Mouse (Mus musculus) liver, adult 2 months (tissue): ENCODE results near the gene Usp21. TPM values are rescaled to one million over a fixed set of nuclear protein-coding genes. Genes with fewer than 3 reads are reported as not detected.
A peak's percentile ranks its signal among the peaks of the same experiment; 100 is the strongest.

ENCODE experiments used
- DNase-seq: peaks from one replicate; pipeline ENCODE4 v3.0.0-alpha.2; 2011; ENCODE audit warnings: low read depth, low spot score; ENCODE audit errors: extremely low read depth
- H3K27ac ChIP-seq: fragments of 200-500 bp; replicated peaks from 2 replicates; pipeline ENCODE4 v1.5.1; 2012; ENCODE audit warnings: low read depth, mild to moderate bottlenecking, control low read depth, inconsistent platforms, low read length; ENCODE audit not compliant: insufficient read depth
- H3K27me3 ChIP-seq: fragments of 200-500 bp; 2 replicates; pipeline ENCODE4 v1.6.1; 2012; ENCODE audit warnings: mild to moderate bottlenecking, moderate library complexity, low read length, inconsistent platforms; ENCODE audit not compliant: control insufficient read depth, insufficient read depth
- H3K36me3 ChIP-seq: fragments of 200-500 bp; 2 replicates; pipeline ENCODE4 v1.6.1; 2012; ENCODE audit warnings: low read length, inconsistent platforms; ENCODE audit not compliant: control insufficient read depth, insufficient read depth
- H3K4me1 ChIP-seq: fragments of 200-500 bp; 2 replicates; pipeline ENCODE4 v1.6.1; 2011; ENCODE audit warnings: low read length; ENCODE audit not compliant: control insufficient read depth, insufficient read depth
- H3K4me3 ChIP-seq: fragments of 200-500 bp; 2 replicates; pipeline ENCODE4 v1.5.1; 2011; ENCODE audit warnings: low read depth, mild to moderate bottlenecking, control low read depth, low read length, moderate library complexity; ENCODE audit not compliant: insufficient read depth
- H3K79me2 ChIP-seq: fragments of 200-500 bp; 2 replicates; pipeline ENCODE4 v1.6.1; 2012; ENCODE audit warnings: inconsistent platforms, mild to moderate bottlenecking, low read length, moderate library complexity; ENCODE audit not compliant: control insufficient read depth, insufficient read depth
- H3K9ac ChIP-seq: fragments of 200-500 bp; 2 replicates; pipeline ENCODE4 v1.6.1; 2012; ENCODE audit warnings: low read depth, mild to moderate bottlenecking, control low read depth, inconsistent platforms, low read length
- CTCF ChIP-seq: fragments of 200-500 bp; IDR thresholded peaks from 2 replicates; pipeline ENCODE4 v1.5.1; 2011; ENCODE audit warnings: low read depth, low read length, control low read depth
- POLR2A ChIP-seq: fragments of 200-500 bp; IDR thresholded peaks from 2 replicates; pipeline ENCODE4 v1.6.1; 2011; ENCODE audit warnings: low read length, control low read depth; ENCODE audit not compliant: insufficient read depth; ENCODE audit errors: extremely low read depth
- WGBS: fragments of 180-500 bp; shearing (Covaris S2); methylation state at CpG from one replicate; pipeline ENCODE4 v1.1.7; 2018; 5-methylcytosine and 5-hydroxymethylcytosine counted together
- polyA plus RNA-seq: library from polyadenylated mRNA; depleted of rRNA; stranded (reverse); fragments of >200 nt; gene quantifications from 2 replicates; pipeline ENCODE4 v1.2.3, GENCODE M21; 2012
- total RNA-seq: library from RNA; depleted of rRNA; stranded (reverse); fragments of >200 nt; gene quantifications from 2 replicates; pipeline ENCODE4 v1.2.3, GENCODE M21; 2014

Gene Usp21
- total and polyA plus RNA-seq, 2 experiments = 4.3 to 23.8 TPM

DNA sequence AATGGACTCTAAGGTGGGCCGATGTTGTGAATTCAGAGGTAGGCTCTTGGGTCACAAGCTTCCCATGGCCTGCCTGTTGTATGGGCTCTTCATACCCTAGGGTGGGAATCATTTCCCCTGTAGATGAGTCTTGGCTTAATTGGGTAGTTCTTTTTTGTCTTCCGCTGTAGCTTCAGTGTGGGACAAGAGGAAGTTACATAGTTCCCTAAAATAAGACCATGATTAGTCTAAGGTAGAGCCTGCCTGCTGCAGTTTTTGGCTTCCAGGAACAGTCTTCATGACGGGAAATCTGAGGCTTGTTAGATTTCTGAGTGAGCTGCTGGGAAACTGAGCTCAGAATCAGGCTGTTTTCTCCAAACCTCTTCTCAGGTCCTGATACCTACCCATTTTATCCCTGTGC, 15.7 kb downstream of the Usp21 start:
- no peak for DNase-seq
- peaks cover 17% of the 10 kb centered on the region; the same call in 1 of the 2 replicates for H3K36me3 ChIP-seq
- no peak overlapping the region for H3K9ac ChIP-seq
- H3K79me2 ChIP-seq = no peaks in the 10 kb centered on the region
- H3K4me3 ChIP-seq = no peak overlapping the region
- no peaks in the 10 kb centered on the region for H3K27me3 ChIP-seq
- no peak overlapping the region for H3K27ac ChIP-seq
- no peak for TF ChIP-seq POLR2A
- H3K4me1 ChIP-seq = peaks cover 5% of the 10 kb centered on the region; the same call in 1 of the 2 replicates
- 90% methylated on average over 3 of the region's 3 CpGs for WGBS

DNA sequence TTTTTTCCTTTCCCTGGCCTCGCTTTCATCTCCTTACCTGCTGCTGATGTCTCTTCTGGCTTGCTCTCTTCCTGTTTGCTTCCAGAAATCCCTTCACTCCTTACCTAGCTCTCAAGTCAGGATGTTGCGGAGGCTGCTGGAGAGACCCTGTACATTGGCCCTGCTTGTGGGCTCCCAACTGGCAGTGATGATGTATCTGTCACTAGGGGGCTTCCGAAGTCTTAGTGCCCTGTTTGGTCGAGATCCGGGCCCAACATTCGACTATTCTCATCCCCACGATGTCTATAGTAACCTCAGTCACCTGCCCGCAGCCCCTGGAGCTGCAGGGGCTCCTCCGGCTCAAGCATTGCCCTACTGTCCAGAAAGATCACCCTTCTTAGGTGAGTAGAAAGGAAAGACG, 16.2 kb downstream of the Usp21 start:
- Histone ChIP-seq H3K4me3 (no peak overlapping the region), H3K36me3 (peaks cover 16% of the 10 kb centered on the region; the same call in 1 of the 2 replicates), H3K4me1 (peaks cover 5% of the 10 kb centered on the region; the same call in 1 of the 2 replicates), H3K9ac (no peak overlapping the region), H3K27me3 (no peaks in the 10 kb centered on the region), H3K27ac (no peak overlapping the region), H3K79me2 (no peaks in the 10 kb centered on the region)
- DNase-seq = no peak
- no peak for TF ChIP-seq CTCF
- TF ChIP-seq POLR2A = no peak
- WGBS = 76% methylated on average over 10 of the region's 10 CpGs

DNA sequence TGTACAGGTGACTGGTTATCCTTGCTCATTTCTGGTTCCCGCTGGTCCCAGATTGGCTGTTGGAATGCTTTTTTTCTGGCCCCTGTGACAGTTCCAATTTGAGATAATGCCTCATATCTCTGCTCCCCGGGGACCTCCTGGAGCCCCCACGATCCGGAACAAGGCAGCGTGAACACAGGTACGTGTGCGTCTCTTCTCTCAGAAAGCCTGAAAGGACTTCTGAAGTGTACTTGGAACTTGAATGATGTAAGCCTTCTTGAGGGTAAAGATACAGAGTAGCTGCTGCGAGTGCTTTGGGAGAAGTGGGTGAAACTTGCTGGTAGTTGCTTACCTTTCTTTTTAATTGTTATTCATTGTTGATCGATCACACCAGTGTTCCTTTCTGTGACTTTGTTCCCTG, 16.6 kb downstream of the Usp21 start:
- H3K9ac ChIP-seq = peak overlapping the region; percentile 19; the same call in 1 of the 2 replicates
- no peak for TF ChIP-seq POLR2A
- TF ChIP-seq CTCF = no peak
- 64% methylated on average over 9 of the region's 9 CpGs for WGBS
- H3K27ac ChIP-seq = no peak overlapping the region
- peak overlapping the region; percentile 91; the same call in 1 of the 2 replicates for H3K4me3 ChIP-seq
- no peaks in the 10 kb centered on the region for H3K79me2 ChIP-seq
- H3K36me3 ChIP-seq = peaks cover 16% of the 10 kb centered on the region; the same call in 1 of the 2 replicates
- DNase-seq = no peak
- H3K4me1 ChIP-seq = peaks cover 5% of the 10 kb centered on the region; the same call in 1 of the 2 replicates
- H3K27me3 ChIP-seq = no peaks in the 10 kb centered on the region

DNA sequence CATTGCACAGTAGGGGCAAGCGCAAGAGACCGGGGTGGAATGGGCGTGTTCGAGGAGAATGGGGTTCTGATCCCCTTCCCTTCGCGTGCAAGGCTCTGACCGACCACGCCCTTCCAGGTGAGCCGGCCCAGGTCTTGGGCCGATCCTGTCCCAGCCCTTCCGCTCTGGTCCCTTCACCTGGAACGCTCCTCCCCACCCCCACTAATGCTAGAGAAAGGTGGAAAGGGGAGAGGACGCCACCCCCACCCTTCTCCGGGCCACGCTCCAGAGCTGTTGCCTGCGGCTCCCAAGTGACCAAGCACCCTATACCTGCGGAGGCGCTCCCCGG, 17.3 kb downstream of the Usp21 start:
- Histone ChIP-seq H3K9ac (peak overlapping the region; percentile 81), H3K4me3 (peak overlapping the region; percentile 91), H3K27ac (peak overlapping the region; percentile 49), H3K27me3 (no peaks in the 10 kb centered on the region), H3K4me1 (peaks cover 5% of the 10 kb centered on the region; the same call in 1 of the 2 replicates), H3K36me3 (peaks cover 11% of the 10 kb centered on the region; the same call in 1 of the 2 replicates), H3K79me2 (no peaks in the 10 kb centered on the region)
- 1% methylated on average over 19 of the region's 19 CpGs for WGBS
- TF ChIP-seq POLR2A (no peak), CTCF (no peak)
- DNase-seq = no peak

DNA sequence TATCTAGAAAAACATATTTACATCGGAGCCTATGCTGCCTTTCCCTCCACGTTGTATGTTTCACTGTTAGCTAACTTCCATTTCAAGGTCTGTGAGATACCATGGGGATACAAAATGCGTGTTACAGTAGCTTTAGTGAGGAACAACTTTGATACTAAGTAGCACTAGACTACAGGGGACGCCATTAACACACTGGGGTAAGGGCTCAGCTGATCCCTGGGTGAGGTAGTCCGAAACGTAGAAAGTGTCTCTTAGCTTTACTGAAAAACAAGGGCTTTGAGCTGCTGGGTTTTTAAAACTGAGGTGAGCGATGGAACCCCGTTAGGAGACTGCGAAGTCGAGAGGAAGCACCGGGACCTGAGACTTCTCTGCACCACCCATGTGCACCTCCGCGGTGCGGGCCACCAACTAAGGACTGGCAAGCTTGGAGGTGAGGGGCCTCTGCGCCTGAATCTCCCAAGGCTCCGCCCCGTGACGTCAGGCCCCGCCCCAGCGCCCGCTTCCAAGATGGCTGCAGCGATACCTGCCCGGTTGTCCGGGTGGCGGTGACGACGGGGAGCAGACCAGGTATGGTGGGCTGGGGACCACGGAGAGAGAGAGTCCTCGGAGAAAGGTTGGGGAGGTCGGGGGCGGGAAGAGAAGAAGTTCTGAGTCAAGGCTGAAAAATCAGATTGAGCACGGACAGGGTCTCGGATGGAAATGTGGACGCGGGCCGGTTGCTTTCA, 17.8 kb downstream of the Usp21 start, which contains the start of gene B4galt3:
B4galt3 (plus strand) TSS at position 481 of the 725 bp plus-strand sequence.
- H3K4me3 ChIP-seq = peak within 1 kb of the TSS; percentile 91
- no peaks in the 10 kb centered on the region for H3K27me3 ChIP-seq
- peaks cover 7% of the 10 kb centered on the region; the same call in 1 of the 2 replicates for H3K36me3 ChIP-seq
- H3K79me2 ChIP-seq = no peaks in the 10 kb centered on the region
- H3K4me1 ChIP-seq = peaks cover 5% of the 10 kb centered on the region; the same call in 1 of the 2 replicates
- peak within 1 kb of the TSS; percentile 81 for H3K9ac ChIP-seq
- TF ChIP-seq CTCF (no peak), POLR2A (peak; percentile 96)
- DNase-seq = peak; percentile 65
- WGBS = 6% methylated on average over 36 of the region's 36 CpGs
- H3K27ac ChIP-seq = peak within 1 kb of the TSS; percentile 49

DNA sequence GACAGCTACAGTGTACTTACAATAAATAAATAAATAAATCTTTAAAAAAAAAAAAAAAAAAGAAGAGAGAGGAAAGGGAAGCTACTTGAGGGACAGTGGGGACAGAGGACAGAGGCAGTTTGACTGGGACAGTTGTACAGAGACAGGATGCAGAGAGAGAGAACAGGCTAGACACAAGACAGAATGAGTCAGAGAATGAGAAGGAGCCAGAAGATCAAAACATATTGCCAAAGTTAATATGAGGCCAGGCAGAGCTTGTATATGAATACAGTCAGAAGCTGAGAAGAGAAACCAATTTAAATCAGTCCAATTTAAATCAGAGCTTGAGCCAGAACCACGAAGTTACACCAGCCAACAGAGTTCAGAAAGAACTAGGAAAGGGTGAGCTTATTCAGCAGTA, 19.4 kb downstream of the Usp21 start:
- 45% methylated on average over 1 of the region's 1 CpGs for WGBS
- Histone ChIP-seq H3K36me3 (0 out of 2 replicates have a peak, but pooled peaks cover 2% of the 10 kb centered on the region), H3K27me3 (no peaks in the 10 kb centered on the region), H3K9ac (no peak overlapping the region), H3K4me1 (peaks cover 5% of the 10 kb centered on the region; the same call in 1 of the 2 replicates), H3K4me3 (no peak overlapping the region), H3K27ac (no peak overlapping the region), H3K79me2 (no peaks in the 10 kb centered on the region)
- DNase-seq = no peak
- TF ChIP-seq POLR2A = no peak
- TF ChIP-seq CTCF = no peak
